Mouse (Mus musculus): ENCODE measurements around the gene Gm5134. TPM values are rescaled to one million over a fixed set of nuclear protein-coding genes. Genes with fewer than 3 reads are reported as not detected.
A peak's percentile ranks its signal among the peaks of the same experiment; 100 is the strongest.

Gm5134 gene
- polyA plus RNA-seq, 1 experiment from 2014 or later: not detected

DNA sequence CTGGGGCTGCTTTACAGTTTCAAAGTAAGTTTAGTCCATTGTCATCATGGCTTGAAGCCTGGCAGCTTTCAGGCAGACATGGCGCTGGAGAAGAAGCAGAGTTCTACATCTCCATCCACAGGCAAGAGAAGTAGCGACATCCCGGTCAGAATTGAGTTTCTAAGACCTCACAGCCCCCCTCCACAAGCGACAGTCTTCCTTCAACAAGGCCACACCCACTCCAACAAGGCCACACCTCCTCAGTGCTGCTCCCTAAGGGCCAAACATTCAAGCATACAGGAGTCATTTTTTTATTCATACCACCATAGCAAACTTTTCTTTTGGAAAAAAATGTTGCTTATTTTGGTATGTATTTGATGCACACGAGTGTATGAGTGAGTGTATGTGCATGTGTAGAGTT, 76.2 kb downstream of the Gm5134 start:
- Histone ChIP-seq H3K4me3 (replicated peaks) (no peak overlapping the region), H3K4me2 (no peak overlapping the region), H3K9ac (no peak overlapping the region), H3K36me3 (no peaks in the 10 kb centered on the region), H3K27me3 (replicated peaks) (no peaks in the 10 kb centered on the region), H3K27ac (no peak overlapping the region), H3K9me3 (no peaks in the 10 kb centered on the region), H3K4me1 (peaks cover 8% of the 10 kb centered on the region; the same call in 1 of the 2 replicates)
- WGBS: 72% methylated on average over 5 of the region's 5 CpGs
- no peak for ATAC-seq (ENCODE audit: insufficient read depth, low FRiP score, low read depth)

DNA sequence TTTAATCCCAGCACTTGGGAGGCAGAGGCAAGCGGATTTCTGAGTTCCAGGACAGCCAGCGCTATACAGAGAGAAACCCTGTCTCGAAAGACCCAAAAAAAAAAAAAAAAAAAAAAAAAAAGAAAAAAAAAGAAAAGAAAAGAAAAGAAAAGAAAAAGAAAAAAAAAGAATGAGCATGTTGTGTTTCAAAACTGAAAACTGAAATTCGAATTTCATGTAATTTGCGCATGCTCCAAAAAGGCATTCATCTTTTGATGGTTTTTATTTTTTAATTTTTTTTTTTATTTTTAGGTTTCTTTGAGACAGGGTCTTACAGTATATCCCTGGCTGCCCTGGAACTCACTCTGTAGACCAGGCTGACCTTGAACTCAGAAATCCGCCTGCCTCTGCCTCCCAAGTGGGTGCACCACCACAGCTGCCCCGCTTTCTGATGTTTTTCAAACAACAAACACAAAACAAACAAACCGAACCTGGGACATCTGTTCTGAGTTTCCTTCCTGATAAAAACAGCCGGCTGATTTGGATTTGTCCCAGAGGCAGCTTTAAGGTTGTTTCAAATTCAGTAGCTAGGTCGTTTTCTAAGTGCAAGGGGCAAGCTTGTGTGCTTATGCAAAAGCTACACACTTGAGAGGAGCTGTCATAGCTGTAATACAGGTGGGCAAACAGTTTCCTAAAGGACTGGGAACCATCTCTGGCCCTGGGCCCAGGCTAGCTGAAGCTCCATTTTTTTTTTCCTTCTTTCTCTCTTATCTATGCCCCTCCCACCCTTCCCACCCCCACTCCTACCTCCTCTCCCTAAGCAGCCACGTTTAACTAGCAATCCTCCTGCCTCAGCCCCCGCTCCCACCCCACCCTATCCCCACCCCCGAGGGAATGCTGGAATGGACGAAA, 77.4 kb downstream of the Gm5134 start:
- peaks cover 8% of the 10 kb centered on the region; the same call in 1 of the 2 replicates for H3K4me1 ChIP-seq
- peak overlapping the region; percentile 73 for H3K27ac ChIP-seq
- H3K27me3 ChIP-seq (replicated peaks): no peaks in the 10 kb centered on the region
- peak; percentile 57 for ATAC-seq (ENCODE audit: insufficient read depth, low FRiP score, low read depth)
- H3K4me3 ChIP-seq (replicated peaks): peak overlapping the region; percentile 88
- H3K9me3 ChIP-seq: no peaks in the 10 kb centered on the region
- peak overlapping the region; percentile 71 for H3K4me2 ChIP-seq
- H3K9ac ChIP-seq: no peak overlapping the region
- no peaks in the 10 kb centered on the region for H3K36me3 ChIP-seq
- WGBS: 48% methylated on average over 14 of the region's 14 CpGs

GRCm38 (mm10) chr10:76032402-76033118, 78.2 kb downstream of the Gm5134 start, which contains the start of gene Zfp280b:
Gene Zfp280b (plus strand): TSS chr10:76032650.
- under 1% methylated on average over 57 of the region's 58 CpGs for WGBS
- Histone ChIP-seq H3K27ac (peak within 1 kb of the TSS; percentile 73), H3K27me3 (replicated peaks) (no peaks in the 10 kb centered on the region), H3K9me3 (no peaks in the 10 kb centered on the region), H3K4me2 (peak within 1 kb of the TSS; percentile 71), H3K36me3 (no peaks in the 10 kb centered on the region), H3K4me3 (replicated peaks) (peak within 1 kb of the TSS; percentile 88), H3K9ac (peak within 1 kb of the TSS; percentile 88), H3K4me1 (peaks cover 8% of the 10 kb centered on the region; the same call in 1 of the 2 replicates)
- peak; percentile 97 for ATAC-seq (ENCODE audit: insufficient read depth, low FRiP score, low read depth)

DNA sequence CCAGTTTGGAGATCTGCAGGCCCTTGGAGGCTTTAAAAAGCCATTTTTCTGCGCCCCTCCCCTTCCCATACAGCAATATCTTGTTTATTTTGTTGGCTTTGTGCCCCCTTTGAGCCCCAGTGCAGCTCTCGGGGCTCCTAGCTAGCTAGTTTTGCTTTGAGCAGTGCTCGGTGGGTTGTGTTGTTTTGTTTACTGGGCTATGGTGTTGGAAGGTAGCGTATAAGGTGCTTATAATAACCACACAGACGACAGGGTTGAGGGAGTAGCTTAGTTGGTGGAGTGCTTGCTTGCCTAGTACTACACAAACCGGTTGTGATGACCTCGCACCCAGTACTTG, 78.8 kb downstream of the Gm5134 start:
- no peaks in the 10 kb centered on the region for H3K9me3 ChIP-seq
- no peaks in the 10 kb centered on the region for H3K27me3 ChIP-seq (replicated peaks)
- WGBS: 15% methylated on average over 7 of the region's 7 CpGs
- no peak for ATAC-seq (ENCODE audit: insufficient read depth, low FRiP score, low read depth)
- peak overlapping the region; percentile 73; the same call in 1 of the 2 replicates for H3K27ac ChIP-seq
- H3K4me3 ChIP-seq (replicated peaks): peak overlapping the region; percentile 88
- H3K36me3 ChIP-seq: peaks cover 5% of the 10 kb centered on the region
- H3K4me2 ChIP-seq: peak overlapping the region; percentile 71
- peak overlapping the region; percentile 88 for H3K9ac ChIP-seq
- peaks cover 8% of the 10 kb centered on the region; the same call in 1 of the 2 replicates for H3K4me1 ChIP-seq

GRCm38 (mm10) chr10:76034001-76034600, 79.8 kb downstream of the Gm5134 start:
- H3K4me1 ChIP-seq: peaks cover 8% of the 10 kb centered on the region; the same call in 1 of the 2 replicates
- no peak overlapping the region for H3K4me2 ChIP-seq
- no peaks in the 10 kb centered on the region for H3K27me3 ChIP-seq (replicated peaks)
- no peaks in the 10 kb centered on the region for H3K9me3 ChIP-seq
- no peak overlapping the region for H3K9ac ChIP-seq
- no peak overlapping the region for H3K27ac ChIP-seq
- H3K36me3 ChIP-seq: peaks cover 15% of the 10 kb centered on the region
- no peak overlapping the region for H3K4me3 ChIP-seq (replicated peaks)
- WGBS: 93% methylated on average over 8 of the region's 8 CpGs
- no peak for ATAC-seq (ENCODE audit: insufficient read depth, low FRiP score, low read depth)

- H3K36me3 ChIP-seq: peaks cover 27% of the 10 kb centered on the region
- no peak for ATAC-seq (ENCODE audit: insufficient read depth, low FRiP score, low read depth)
- no peaks in the 10 kb centered on the region for H3K9me3 ChIP-seq
- peaks cover 8% of the 10 kb centered on the region; the same call in 1 of the 2 replicates for H3K4me1 ChIP-seq
- no peaks in the 10 kb centered on the region for H3K27me3 ChIP-seq (replicated peaks)
- no peak overlapping the region for H3K27ac ChIP-seq
- no peak overlapping the region for H3K4me2 ChIP-seq
- H3K9ac ChIP-seq: no peak overlapping the region
- H3K4me3 ChIP-seq (replicated peaks): no peak overlapping the region
Observed at GRCm38 (mm10) chr10:76035277-76035676, 81.0 kb downstream of the Gm5134 start.

DNA sequence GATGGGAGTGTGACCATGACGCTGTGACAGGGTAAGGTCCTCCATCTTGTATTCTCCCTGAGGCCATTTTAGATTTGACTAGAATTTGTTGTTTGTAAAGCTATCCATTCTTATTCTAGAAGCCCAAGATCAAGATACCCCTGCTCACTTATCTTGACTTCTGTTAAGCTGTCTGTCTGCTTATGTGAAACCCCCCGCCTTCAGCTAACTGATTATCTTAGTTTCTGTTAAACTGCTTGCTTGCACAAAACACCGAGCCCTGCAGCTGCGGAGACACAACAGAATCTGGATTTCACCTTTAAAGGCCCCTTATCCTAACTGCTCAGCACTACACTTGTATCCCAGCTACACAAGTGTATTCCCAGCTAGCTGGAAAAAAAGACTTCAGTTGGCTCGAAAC, 82.6 kb downstream of the Gm5134 start:
- Histone ChIP-seq H3K27ac (no peak overlapping the region), H3K27me3 (replicated peaks) (no peaks in the 10 kb centered on the region), H3K36me3 (peaks cover 36% of the 10 kb centered on the region), H3K9me3 (no peaks in the 10 kb centered on the region), H3K4me3 (replicated peaks) (no peak overlapping the region), H3K9ac (no peak overlapping the region), H3K4me1 (peaks cover 8% of the 10 kb centered on the region; the same call in 1 of the 2 replicates), H3K4me2 (no peak overlapping the region)
- no peak for ATAC-seq (ENCODE audit: insufficient read depth, low FRiP score, low read depth)
- 83% methylated on average over 5 of the region's 5 CpGs for WGBS

- 38% methylated on average over 5 of the region's 5 CpGs for WGBS
Observed at GRCm38 (mm10) chr10:76045343-76045742, 91.0 kb downstream of the Gm5134 start.

GRCm38 (mm10) chr10:76046754-76047153, 92.4 kb downstream of the Gm5134 start:
- H3K4me2 ChIP-seq: no peak overlapping the region
- WGBS: 4% methylated on average over 1 of the region's 1 CpGs
- no peaks in the 10 kb centered on the region for H3K4me1 ChIP-seq
- ATAC-seq (ENCODE audit: insufficient read depth, low FRiP score, low read depth): peak; percentile 21; the same call in 1 of the 2 replicates
- H3K27me3 ChIP-seq (replicated peaks): no peaks in the 10 kb centered on the region
- H3K27ac ChIP-seq: no peak overlapping the region
- H3K9ac ChIP-seq: no peak overlapping the region
- no peak overlapping the region for H3K4me3 ChIP-seq (replicated peaks)
- H3K36me3 ChIP-seq: 0 out of 2 replicates have a peak, but pooled peaks cover 7% of the 10 kb centered on the region
- no peaks in the 10 kb centered on the region for H3K9me3 ChIP-seq

More at GRCm38 (mm10) chr10:76045343-76045742, 91.0 kb downstream of the Gm5134 start:
- Histone ChIP-seq H3K36me3 (peaks cover 16% of the 10 kb centered on the region), H3K4me3 (replicated peaks) (no peak overlapping the region), H3K27ac (no peak overlapping the region), H3K9ac (no peak overlapping the region), H3K4me2 (no peak overlapping the region), H3K4me1 (no peaks in the 10 kb centered on the region), H3K9me3 (no peaks in the 10 kb centered on the region), H3K27me3 (replicated peaks) (no peaks in the 10 kb centered on the region)
- no peak for ATAC-seq (ENCODE audit: insufficient read depth, low FRiP score, low read depth)

DNA sequence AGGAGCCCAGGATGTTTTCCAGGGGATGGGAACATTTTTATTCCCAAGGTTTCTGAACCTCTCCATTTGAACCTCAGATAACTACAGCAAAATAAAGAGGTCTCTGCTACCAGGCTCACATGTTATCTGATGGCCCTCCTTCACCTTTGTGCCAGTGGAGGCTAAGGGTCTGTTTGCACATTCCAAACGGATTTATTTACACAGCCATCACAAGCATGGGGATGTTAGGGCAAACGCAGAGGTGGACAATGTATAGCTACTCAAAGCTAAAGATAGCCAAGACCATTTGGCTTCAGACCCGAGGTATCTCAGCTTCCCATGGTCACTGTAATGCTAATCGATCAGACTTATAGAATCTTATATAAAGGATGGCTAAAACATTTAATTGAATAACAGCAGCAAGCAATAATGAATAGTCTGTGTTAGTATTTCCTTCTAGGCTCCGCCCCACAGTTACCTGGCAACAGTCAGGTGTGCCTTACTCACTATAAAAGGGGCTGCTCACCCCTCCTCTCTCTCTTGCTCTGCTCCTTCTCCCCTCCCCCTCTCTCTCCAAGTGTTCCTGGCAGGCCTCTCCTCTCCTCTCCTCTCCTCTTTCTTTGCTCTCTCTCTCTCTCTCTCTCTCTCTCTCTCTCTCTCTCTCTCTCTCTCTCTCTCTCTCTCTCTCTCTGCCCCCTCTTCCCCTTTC, 93.0 kb downstream of the Gm5134 start:
- Histone ChIP-seq H3K9me3 (no peaks in the 10 kb centered on the region), H3K4me3 (replicated peaks) (no peak overlapping the region), H3K36me3 (0 out of 2 replicates have a peak, but pooled peaks cover 7% of the 10 kb centered on the region), H3K9ac (no peak overlapping the region), H3K27me3 (replicated peaks) (no peaks in the 10 kb centered on the region), H3K4me1 (no peaks in the 10 kb centered on the region), H3K4me2 (no peak overlapping the region), H3K27ac (no peak overlapping the region)
- ATAC-seq (ENCODE audit: insufficient read depth, low FRiP score, low read depth): peak; percentile 54; the same call in 1 of the 2 replicates
- 23% methylated on average over 5 of the region's 5 CpGs for WGBS

DNA sequence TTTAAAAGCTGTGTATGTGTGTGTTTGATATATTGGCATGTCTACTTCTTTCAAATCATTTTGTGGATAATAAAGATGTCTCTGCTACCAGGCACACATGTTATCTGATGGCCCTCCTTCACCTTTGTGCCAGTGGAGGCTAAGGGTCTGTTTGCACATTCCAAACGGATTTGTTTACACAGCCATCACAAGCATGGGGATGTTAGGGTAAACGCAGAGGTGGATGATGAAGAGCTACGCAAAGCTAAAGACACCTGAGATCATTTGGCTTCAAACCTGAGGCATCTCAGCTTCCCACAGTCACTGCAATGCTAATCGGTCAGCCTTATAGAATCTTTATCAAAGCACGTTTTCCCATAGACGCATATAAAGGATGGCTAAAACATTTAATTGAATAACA, 94.7 kb downstream of the Gm5134 start:
- Histone ChIP-seq H3K27ac (no peak overlapping the region), H3K4me2 (no peak overlapping the region), H3K36me3 (0 out of 2 replicates have a peak, but pooled peaks cover under 1% of the 10 kb centered on the region), H3K9ac (no peak overlapping the region), H3K9me3 (no peaks in the 10 kb centered on the region), H3K4me1 (no peaks in the 10 kb centered on the region), H3K4me3 (replicated peaks) (no peak overlapping the region), H3K27me3 (replicated peaks) (no peaks in the 10 kb centered on the region)
- no peak for ATAC-seq (ENCODE audit: insufficient read depth, low FRiP score, low read depth)
- 15% methylated on average over 6 of the region's 6 CpGs for WGBS
